Mouse (Mus musculus) hindbrain, embryonic 13.5 days (tissue): ENCODE results near the gene Stk10. TPM values are rescaled to one million over a fixed set of nuclear protein-coding genes. Genes with fewer than 3 reads are reported as not detected.
A peak's percentile ranks its signal among the peaks of the same experiment; 100 is the strongest.

ENCODE experiments used
- ATAC-seq: fragments of 200-750 bp; cut with Nextera tagmentation; 2 replicates; pipeline ENCODE4 v1.8.0; 2017; ENCODE audit warnings: moderate TSS enrichment; ENCODE audit not compliant: low FRiP score
- H3K27ac ChIP-seq: fragments of 300-500 bp; sonication (generic); 2 replicates; pipeline ENCODE4 v1.5.1; 2015; ENCODE audit warnings: inconsistent platforms, mild to moderate bottlenecking, moderate library complexity
- H3K27me3 ChIP-seq: fragments of 300-500 bp; sonication (generic); 2 replicates; pipeline ENCODE4 v1.6.1; 2015; ENCODE audit warnings: mild to moderate bottlenecking, inconsistent platforms
- H3K36me3 ChIP-seq: fragments of 300-500 bp; sonication (generic); 2 replicates; pipeline ENCODE4 v1.6.1; 2015; ENCODE audit warnings: mild to moderate bottlenecking, inconsistent platforms
- H3K4me1 ChIP-seq: fragments of 300-500 bp; sonication (generic); replicated peaks from 2 replicates; pipeline ENCODE4 v1.6.1; 2015; ENCODE audit warnings: inconsistent platforms
- H3K4me2 ChIP-seq: fragments of 300-500 bp; sonication (generic); 2 replicates; pipeline ENCODE4 v1.6.1; 2015; ENCODE audit warnings: inconsistent platforms, mild to moderate bottlenecking, moderate library complexity
- H3K4me3 ChIP-seq: fragments of 300-500 bp; sonication (generic); 2 replicates; pipeline ENCODE4 v1.5.1; 2015; ENCODE audit warnings: mild to moderate bottlenecking, inconsistent platforms
- H3K9ac ChIP-seq: fragments of 300-500 bp; sonication (generic); 2 replicates; pipeline ENCODE4 v1.6.1; 2015; ENCODE audit warnings: mild to moderate bottlenecking, inconsistent platforms
- H3K9me3 ChIP-seq: fragments of 300-500 bp; sonication (generic); 2 replicates; pipeline ENCODE4 v1.6.1; 2016; ENCODE audit warnings: inconsistent platforms
- WGBS: fragments of 180-500 bp; shearing (Covaris S2); methylation state at CpG from one replicate; pipeline ENCODE4 v1.1.7; 2015; 5-methylcytosine and 5-hydroxymethylcytosine counted together
- polyA plus RNA-seq: library from polyadenylated mRNA; unstranded; fragments of >200 nt; fragmentation: Nextera tagmentation; extraction: Ambion mirVana; gene quantifications from 2 replicates; pipeline ENCODE4 v1.2.1, GENCODE M21; 2015

Gene Stk10
- polyA plus RNA-seq, 1 experiment from 2014 or later: 2.1 TPM

GRCm38 (mm10) chr11:32544041-32544440 lies 10.9 kb downstream of the Stk10 start:
- no peak overlapping the region for H3K4me2 ChIP-seq
- WGBS: 89% methylated on average over 6 of the region's 6 CpGs

GRCm38 (mm10) chr11:32544497-32544896 lies 11.4 kb downstream of the Stk10 start:
- H3K36me3 ChIP-seq: no peaks in the 10 kb centered on the region
- H3K9ac ChIP-seq: no peak overlapping the region
- H3K27ac ChIP-seq: no peak overlapping the region
- H3K27me3 ChIP-seq: no peaks in the 10 kb centered on the region
- 90% methylated on average over 5 of the region's 5 CpGs for WGBS
- no peak overlapping the region for H3K4me2 ChIP-seq
- ATAC-seq: no peak
- H3K4me1 ChIP-seq: peaks cover 37% of the 10 kb centered on the region
- H3K4me3 ChIP-seq: no peak overlapping the region
- H3K9me3 ChIP-seq: no peaks in the 10 kb centered on the region

More at GRCm38 (mm10) chr11:32544041-32544440, 10.9 kb downstream of the Stk10 start:
- no peak overlapping the region for H3K4me3 ChIP-seq
- no peaks in the 10 kb centered on the region for H3K27me3 ChIP-seq
- peaks cover 33% of the 10 kb centered on the region for H3K4me1 ChIP-seq
- no peak overlapping the region for H3K27ac ChIP-seq
- H3K36me3 ChIP-seq: no peaks in the 10 kb centered on the region
- no peak for ATAC-seq
- no peak overlapping the region for H3K9ac ChIP-seq
- no peaks in the 10 kb centered on the region for H3K9me3 ChIP-seq

- Histone ChIP-seq H3K4me1 (peaks cover 47% of the 10 kb centered on the region), H3K4me3 (no peak overlapping the region), H3K27ac (0 out of 2 replicates have a peak overlapping the region, but pooled peaks have one; percentile 10), H3K36me3 (no peaks in the 10 kb centered on the region), H3K4me2 (no peak overlapping the region), H3K9me3 (no peaks in the 10 kb centered on the region), H3K9ac (no peak overlapping the region), H3K27me3 (no peaks in the 10 kb centered on the region)
- WGBS: 48% methylated on average over 12 of the region's 12 CpGs
- ATAC-seq: no peak
These were observed 12.5 kb downstream of the Stk10 start for GRCm38 (mm10) chr11:32545605-32546004.

GRCm38 (mm10) chr11:32546483-32546882 lies 13.4 kb downstream of the Stk10 start:
- no peak for ATAC-seq
- H3K27ac ChIP-seq: no peak overlapping the region; the same call in 1 of the 2 replicates

GRCm38 (mm10) chr11:32547391-32547947 lies 14.4 kb downstream of the Stk10 start:
- no peaks in the 10 kb centered on the region for H3K36me3 ChIP-seq
- WGBS: 73% methylated on average over 10 of the region's 10 CpGs
- no peak overlapping the region for H3K4me2 ChIP-seq
- no peak overlapping the region for H3K4me3 ChIP-seq
- H3K9ac ChIP-seq: no peak overlapping the region; the same call in 1 of the 2 replicates
- no peaks in the 10 kb centered on the region for H3K27me3 ChIP-seq
- no peak for ATAC-seq
- peaks cover 66% of the 10 kb centered on the region for H3K4me1 ChIP-seq
- no peaks in the 10 kb centered on the region for H3K9me3 ChIP-seq
- no peak overlapping the region for H3K27ac ChIP-seq

More at GRCm38 (mm10) chr11:32546483-32546882, 13.4 kb downstream of the Stk10 start:
- Histone ChIP-seq H3K4me3 (no peak overlapping the region), H3K36me3 (no peaks in the 10 kb centered on the region), H3K9ac (no peak overlapping the region), H3K4me1 (peaks cover 56% of the 10 kb centered on the region), H3K9me3 (no peaks in the 10 kb centered on the region), H3K4me2 (no peak overlapping the region), H3K27me3 (no peaks in the 10 kb centered on the region)
- 74% methylated on average over 5 of the region's 5 CpGs for WGBS

- H3K27ac ChIP-seq: no peak overlapping the region
- no peaks in the 10 kb centered on the region for H3K36me3 ChIP-seq
- no peak for ATAC-seq
- 79% methylated on average over 4 of the region's 4 CpGs for WGBS
- H3K4me1 ChIP-seq: peaks cover 71% of the 10 kb centered on the region
- no peaks in the 10 kb centered on the region for H3K27me3 ChIP-seq
- no peak overlapping the region for H3K4me2 ChIP-seq
- H3K4me3 ChIP-seq: no peak overlapping the region
- no peak overlapping the region for H3K9ac ChIP-seq
- no peaks in the 10 kb centered on the region for H3K9me3 ChIP-seq
These were observed 15.1 kb downstream of the Stk10 start for GRCm38 (mm10) chr11:32548240-32548639.

- no peak for ATAC-seq
- H3K27me3 ChIP-seq: no peaks in the 10 kb centered on the region
- H3K36me3 ChIP-seq: no peaks in the 10 kb centered on the region
- 0 out of 2 replicates have a peak overlapping the region, but pooled peaks have one; percentile 43 for H3K9ac ChIP-seq
- 58% methylated on average over 6 of the region's 6 CpGs for WGBS
- H3K4me3 ChIP-seq: no peak overlapping the region
- H3K27ac ChIP-seq: peak overlapping the region; percentile 62
- H3K4me2 ChIP-seq: no peak overlapping the region
- peaks cover 76% of the 10 kb centered on the region for H3K4me1 ChIP-seq
- no peaks in the 10 kb centered on the region for H3K9me3 ChIP-seq
These were observed 16.1 kb downstream of the Stk10 start for GRCm38 (mm10) chr11:32549236-32549635.

- Histone ChIP-seq H3K9ac (no peak overlapping the region), H3K27me3 (no peaks in the 10 kb centered on the region), H3K4me2 (no peak overlapping the region), H3K4me3 (no peak overlapping the region), H3K9me3 (no peaks in the 10 kb centered on the region), H3K4me1 (peaks cover 71% of the 10 kb centered on the region), H3K27ac (no peak overlapping the region), H3K36me3 (no peaks in the 10 kb centered on the region)
- no peak for ATAC-seq
- WGBS: 32% methylated on average over 4 of the region's 4 CpGs
These were observed 17.0 kb downstream of the Stk10 start for GRCm38 (mm10) chr11:32550102-32550501.

GRCm38 (mm10) chr11:32551056-32551455 lies 18.0 kb downstream of the Stk10 start:
- no peak overlapping the region for H3K4me3 ChIP-seq
- H3K27me3 ChIP-seq: no peaks in the 10 kb centered on the region
- no peaks in the 10 kb centered on the region for H3K36me3 ChIP-seq
- no peak overlapping the region for H3K4me2 ChIP-seq
- no peak overlapping the region for H3K27ac ChIP-seq
- H3K4me1 ChIP-seq: peaks cover 65% of the 10 kb centered on the region
- H3K9me3 ChIP-seq: no peaks in the 10 kb centered on the region
- 92% methylated on average over 4 of the region's 4 CpGs for WGBS
- no peak overlapping the region for H3K9ac ChIP-seq
- ATAC-seq: no peak

- H3K27me3 ChIP-seq: no peaks in the 10 kb centered on the region
These were observed 18.6 kb downstream of the Stk10 start for GRCm38 (mm10) chr11:32551579-32552297.

GRCm38 (mm10) chr11:32552401-32553090 lies 19.4 kb downstream of the Stk10 start:
- no peaks in the 10 kb centered on the region for H3K36me3 ChIP-seq
- no peak overlapping the region for H3K4me3 ChIP-seq
- 64% methylated on average over 13 of the region's 13 CpGs for WGBS
- H3K27me3 ChIP-seq: no peaks in the 10 kb centered on the region
- no peaks in the 10 kb centered on the region for H3K9me3 ChIP-seq
- H3K4me2 ChIP-seq: no peak overlapping the region
- peak overlapping the region; percentile 61 for H3K27ac ChIP-seq
- H3K9ac ChIP-seq: no peak overlapping the region
- H3K4me1 ChIP-seq: peaks cover 62% of the 10 kb centered on the region
- ATAC-seq: 0 out of 2 replicates have a peak, but pooled peaks have one; percentile 11

More at GRCm38 (mm10) chr11:32551579-32552297, 18.6 kb downstream of the Stk10 start:
- Histone ChIP-seq H3K4me2 (no peak overlapping the region), H3K36me3 (no peaks in the 10 kb centered on the region), H3K4me3 (no peak overlapping the region), H3K9ac (no peak overlapping the region), H3K4me1 (peaks cover 63% of the 10 kb centered on the region), H3K27ac (peak overlapping the region; percentile 61), H3K9me3 (no peaks in the 10 kb centered on the region)
- ATAC-seq: peak; percentile 67
- 49% methylated on average over 12 of the region's 12 CpGs for WGBS
